Mouse (Mus musculus): Measurements from ENCODE around the gene Itga5.

GRCm38 (mm10) chr15:103317731-103318130, 48.8 kb downstream of the Itga5 start:
- no peak for TF ChIP-seq CHD2 (IDR thresholded peaks at IDR 0.05; ENCODE audit: low read depth, low read length)
- no peak for TF ChIP-seq MAFK (IDR thresholded peaks at IDR 0.05; ENCODE audit: insufficient read depth, low read depth, low read length)
